Mouse (Mus musculus) adrenal gland, postnatal 14 days (tissue): ENCODE results near the gene Tfpt. TPM values are rescaled to one million over a fixed set of nuclear protein-coding genes. Genes with fewer than 3 reads are reported as not detected.
"Not testable (repeated sequence)": the region's sequence is repeated elsewhere in the genome, so short reads cannot be mapped to it uniquely, and the experiment has no call there.

Source experiments
- DNase-seq: peaks from one replicate; pipeline ENCODE4 v3.0.0; 2021; ENCODE audit warnings: mixed read lengths
- microRNA-seq, 2 experiments: library from miRNA; unstranded; fragments of <30 nt; microRNA quantifications; one replicate each; pipeline ENCODE4 v1.2.0; 2021
- total RNA-seq: library from RNA; stranded (reverse); gene quantifications from 2 replicates; pipeline ENCODE4 v1.2.3, GENCODE M21; 2021

Tfpt gene
- total RNA-seq, 1 experiment from 2014 or later: 21.6 TPM

GRCm38 (mm10) chr7:3576354-3577124, 53.2 kb downstream of the Tfpt start:
- no peak for DNase-seq

- peak; percentile 39 for DNase-seq
Observed at GRCm38 (mm10) chr7:3574216-3574615, 55.5 kb downstream of the Tfpt start.

GRCm38 (mm10) chr7:3571847-3572246, 57.9 kb downstream of the Tfpt start:
- no peak for DNase-seq

DNA sequence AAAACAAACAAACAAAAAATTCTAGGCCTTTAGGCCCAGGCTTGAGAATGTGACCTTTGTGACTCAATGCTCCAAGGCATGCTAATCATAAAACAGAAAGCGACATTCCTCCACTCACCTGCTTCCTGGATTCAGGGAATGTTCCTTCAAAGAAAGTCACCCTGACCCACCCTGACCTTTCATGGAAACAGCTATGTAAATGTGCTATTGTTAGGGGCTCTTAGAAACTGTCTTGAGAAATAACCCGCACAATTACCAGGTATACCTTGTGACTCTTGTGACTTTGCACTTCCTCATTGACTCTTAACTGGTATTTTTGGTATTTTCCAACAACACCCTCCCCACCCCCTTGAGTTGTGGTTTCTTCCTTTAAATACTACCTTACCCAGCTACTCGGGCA, 59.1 kb downstream of the Tfpt start:
- not testable (repeated sequence) for DNase-seq

Small RNA genes lying within 50 kb of the gene (microRNA-seq; reads per million reads assigned to microRNA genes)
- gene Gm25100 (0 reads per million in 2 experiments), gene Mir3572 (1.3 to 4.9 reads per million in 2 experiments)

Other genes starting within 250 kb of the Tfpt start
- gene Cacng8, start 239.2 kb downstream of the Tfpt start, total RNA-seq: 2.8 and 4.3 TPM in 2 replicates
- gene Cacng6, start 205.7 kb downstream of the Tfpt start, total RNA-seq: not detected in 2 replicates
- 2.8 and 3.4 TPM in 2 replicates for gene Tarm1, start 127.3 kb downstream of the Tfpt start, total RNA-seq
- not detected in 2 replicates for gene Oscar, start 13.8 kb downstream of the Tfpt start, total RNA-seq
- gene Ndufa3, start 12.6 kb downstream of the Tfpt start, total RNA-seq: 975 and 1,034 TPM in 2 replicates
- gene Prpf31, start 56 bp upstream of the Tfpt start, total RNA-seq: 37.9 and 41.9 TPM in 2 replicates
- gene Cnot3, start 15.3 kb upstream of the Tfpt start, total RNA-seq: 63.5 and 63.7 TPM in 2 replicates
- 14.7 and 15.9 TPM in 2 replicates for gene Leng1, start 35.9 kb upstream of the Tfpt start, total RNA-seq
- gene Tmc4, start 47.6 kb upstream of the Tfpt start, total RNA-seq: 5.6 and 6.9 TPM in 2 replicates
- 97.1 and 101 TPM in 2 replicates for gene Tsen34, start 62.9 kb upstream of the Tfpt start, total RNA-seq
- gene Mboat7, start 63.6 kb upstream of the Tfpt start, total RNA-seq: 51.8 and 55.3 TPM in 2 replicates
- gene Rps9, start 74.1 kb upstream of the Tfpt start, total RNA-seq: 962 and 1,107 TPM in 2 replicates
- 1.9 and 3.8 TPM in 2 replicates for gene Pirb, start 90.5 kb upstream of the Tfpt start, total RNA-seq
- gene Gm15448, start 195.8 kb upstream of the Tfpt start, total RNA-seq: 0.68 TPM in 1 of 2 replicates, not detected in the other
- 1.0 TPM in 1 of 2 replicates, not detected in the other for gene Pira2, start 215.1 kb upstream of the Tfpt start, total RNA-seq